Mouse (Mus musculus) ES-CJ7 (cell line): ENCODE measurements around the gene Tnfrsf1b.
"Not testable (repeated sequence)": the region's sequence is repeated elsewhere in the genome, so short reads cannot be mapped to it uniquely, and the experiment has no call there.

ENCODE experiments used
- DNase-seq: peaks from one replicate; pipeline ENCODE4 v3.0.0; 2011; ENCODE audit warnings: low read depth, low spot score

Tnfrsf1b gene

GRCm38 (mm10) chr4:145192686-145193085, 54.0 kb downstream of the Tnfrsf1b start:
- DNase-seq: no peak

- no peak for DNase-seq
Measured at GRCm38 (mm10) chr4:145188561-145188960, 58.1 kb downstream of the Tnfrsf1b start.

GRCm38 (mm10) chr4:145187619-145188018, 59.1 kb downstream of the Tnfrsf1b start:
- DNase-seq: no peak

GRCm38 (mm10) chr4:145178918-145179549, 67.6 kb downstream of the Tnfrsf1b start:
- DNase-seq: no peak

- not testable (repeated sequence) for DNase-seq
Measured at GRCm38 (mm10) chr4:145165542-145165941, 81.1 kb downstream of the Tnfrsf1b start.

GRCm38 (mm10) chr4:145164111-145164510, 82.6 kb downstream of the Tnfrsf1b start:
- DNase-seq: no peak
